Mouse (Mus musculus) erythroblast, embryonic 14.5 days (primary cell): Measurements from ENCODE around the gene Ugcg.

Experiments used
- GATA1 ChIP-seq: IDR thresholded peaks from 2 replicates; pipeline ENCODE4 v1.6.1; 2012; ENCODE audit warnings: low read length, inconsistent platforms, mixed read lengths
- TAL1 ChIP-seq: IDR thresholded peaks from 3 replicates; pipeline ENCODE4 v1.6.1; 2012; ENCODE audit warnings: low read length, inconsistent platforms, mixed read lengths

DNA sequence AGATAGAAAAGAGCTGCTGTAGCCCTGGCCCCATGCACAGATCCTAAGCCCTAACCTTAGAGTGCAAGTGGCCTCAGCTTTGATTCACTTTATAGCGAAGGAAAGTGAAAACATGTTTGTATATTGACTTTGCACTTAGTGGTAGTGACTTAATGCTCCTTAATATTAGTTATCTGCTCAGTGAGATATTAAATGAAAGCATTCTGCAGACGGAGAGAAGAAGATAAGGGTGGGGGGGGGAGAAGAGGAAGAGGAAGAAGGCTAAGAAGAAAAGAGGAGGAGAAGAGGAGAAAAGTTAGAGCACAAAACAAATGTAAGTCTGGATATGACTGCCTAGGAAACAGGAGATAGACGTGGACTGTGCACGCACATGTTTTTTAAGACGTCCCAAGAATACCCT, 28.8 kb upstream of the Ugcg start:
- TF ChIP-seq GATA1: no peak
- TF ChIP-seq TAL1: no peak
